Mouse (Mus musculus) brain, embryonic 14.5 days (tissue): ENCODE results near the gene Cpne6. TPM values are rescaled to one million over a fixed set of nuclear protein-coding genes. Genes with fewer than 3 reads are reported as not detected.

Experiments used
- DNase-seq: peaks from one replicate; pipeline ENCODE4 v3.0.0-alpha.2; 2011; ENCODE audit warnings: low read depth
- CTCF ChIP-seq: fragments of 200-500 bp; IDR thresholded peaks from 2 replicates; pipeline ENCODE4 v1.5.1; 2012; ENCODE audit warnings: inconsistent platforms, mild to moderate bottlenecking, moderate library complexity, borderline replicate concordance; ENCODE audit not compliant: insufficient read depth, insufficient read length; ENCODE audit errors: extremely low read depth
- POLR2A ChIP-seq: fragments of 200-500 bp; IDR thresholded peaks from 2 replicates; pipeline ENCODE4 v1.6.1; 2012; ENCODE audit warnings: mild to moderate bottlenecking, inconsistent platforms, borderline replicate concordance; ENCODE audit not compliant: poor library complexity, insufficient read depth, insufficient read length, severe bottlenecking; ENCODE audit errors: extremely low read depth
- polyA plus RNA-seq: library from polyadenylated mRNA; depleted of rRNA; stranded (reverse); fragments of >200 nt; gene quantifications from 2 replicates; pipeline ENCODE4 v1.2.3, GENCODE M21; 2012

Cpne6 gene
- polyA plus RNA-seq, 1 experiment = 6.7 TPM

- peak; percentile 52 for DNase-seq
These were observed 34.1 kb downstream of the Cpne6 start for GRCm38 (mm10) chr14:55544334-55544733.

GRCm38 (mm10) chr14:55550191-55550590, 39.9 kb downstream of the Cpne6 start:
- DNase-seq = no peak
- TF ChIP-seq CTCF (no peak), POLR2A (no peak)

More at GRCm38 (mm10) chr14:55544334-55544733, 34.1 kb downstream of the Cpne6 start:
- TF ChIP-seq POLR2A = no peak
- TF ChIP-seq CTCF = no peak

- TF ChIP-seq POLR2A = no peak
- no peak for DNase-seq
These were observed 41.1 kb downstream of the Cpne6 start for GRCm38 (mm10) chr14:55551347-55551746.

- no peak for TF ChIP-seq POLR2A
- TF ChIP-seq CTCF = no peak
- no peak for DNase-seq
These were observed 41.5 kb downstream of the Cpne6 start for GRCm38 (mm10) chr14:55551794-55552193.

- no peak for DNase-seq
- TF ChIP-seq CTCF (no peak), POLR2A (no peak)
These were observed 44.4 kb downstream of the Cpne6 start for GRCm38 (mm10) chr14:55554635-55555034.

- no peak for DNase-seq
- TF ChIP-seq CTCF (no peak), POLR2A (no peak)
These were observed 45.5 kb downstream of the Cpne6 start for GRCm38 (mm10) chr14:55555788-55556187.

GRCm38 (mm10) chr14:55557003-55557402, 46.8 kb downstream of the Cpne6 start:
- TF ChIP-seq CTCF (peak; percentile 82), POLR2A (no peak)

GRCm38 (mm10) chr14:55557587-55557986, 47.3 kb downstream of the Cpne6 start:
- DNase-seq = no peak
- no peak for TF ChIP-seq POLR2A
- TF ChIP-seq CTCF = no peak

More at GRCm38 (mm10) chr14:55557003-55557402, 46.8 kb downstream of the Cpne6 start:
- peak; percentile 80 for DNase-seq

- no peak for DNase-seq
- TF ChIP-seq CTCF (no peak), POLR2A (no peak)
These were observed 48.6 kb downstream of the Cpne6 start for GRCm38 (mm10) chr14:55558740-55559448.

- DNase-seq = peak; percentile 97
- TF ChIP-seq POLR2A (peak; percentile 39; the same call in 1 of the 2 replicates), CTCF (0 out of 2 replicates have a peak, but pooled peaks have one; percentile 0)
These were observed 49.6 kb downstream of the Cpne6 start, which contains the start of gene Dcaf11 for GRCm38 (mm10) chr14:55559799-55560201. Dcaf11 (plus strand) TSS chr14:55560006.

- peak; percentile 55; the same call in 1 of the 2 replicates for TF ChIP-seq POLR2A
- no peak for TF ChIP-seq CTCF
- DNase-seq = peak; percentile 100
These were observed 50.2 kb downstream of the Cpne6 start, which contains the start of gene A730061H03Rik for GRCm38 (mm10) chr14:55560202-55561073. A730061H03Rik (minus strand) TSS chr14:55560406.

- TF ChIP-seq CTCF = no peak
- no peak for TF ChIP-seq POLR2A
- no peak for DNase-seq
These were observed 51.6 kb downstream of the Cpne6 start for GRCm38 (mm10) chr14:55561860-55562259.
